Mouse (Mus musculus) midbrain, postnatal 0 days (tissue): ENCODE measurements around the gene Sfrp4. TPM values are rescaled to one million over a fixed set of nuclear protein-coding genes. Genes with fewer than 3 reads are reported as not detected.

ENCODE experiments used
- ATAC-seq: fragments of 200-750 bp; cut with Nextera tagmentation; 2 replicates; pipeline ENCODE4 v1.8.0; 2017; ENCODE audit warnings: moderate number of reproducible peaks, mild to moderate bottlenecking, moderate TSS enrichment, moderate library complexity; ENCODE audit not compliant: low FRiP score
- DNase-seq: peaks from one replicate; pipeline ENCODE4 v3.0.0-alpha.2; 2015; ENCODE audit warnings: low spot score
- H3K27ac ChIP-seq: fragments of 300-500 bp; sonication (generic); 2 replicates; pipeline ENCODE4 v1.5.1; 2014; ENCODE audit warnings: low read depth, mild to moderate bottlenecking, low read length, mixed read lengths
- H3K27me3 ChIP-seq: fragments of 300-500 bp; sonication (generic); 2 replicates; pipeline ENCODE4 v1.6.1; 2014; ENCODE audit warnings: low read length, control low read depth, mixed read lengths; ENCODE audit not compliant: insufficient read depth
- H3K36me3 ChIP-seq: fragments of 300-500 bp; sonication (generic); 2 replicates; pipeline ENCODE4 v1.6.1; 2014; ENCODE audit warnings: low read length, control low read depth, mixed read lengths; ENCODE audit not compliant: insufficient read depth
- H3K4me1 ChIP-seq: fragments of 300-500 bp; sonication (generic); 2 replicates; pipeline ENCODE4 v1.6.1; 2014; ENCODE audit warnings: mild to moderate bottlenecking, control low read depth, antibody characterized with exemption, low read length, mixed read lengths; ENCODE audit not compliant: insufficient read depth
- H3K4me2 ChIP-seq: fragments of 300-500 bp; sonication (generic); 2 replicates; pipeline ENCODE4 v1.6.1; 2014; ENCODE audit warnings: low read depth, mild to moderate bottlenecking, low read length, mixed read lengths; ENCODE audit not compliant: poor library complexity, severe bottlenecking
- H3K4me3 ChIP-seq: fragments of 300-500 bp; sonication (generic); 2 replicates; pipeline ENCODE4 v1.5.1; 2014; ENCODE audit warnings: low read depth, mild to moderate bottlenecking, low read length, moderate library complexity
- H3K9ac ChIP-seq: fragments of 300-500 bp; sonication (generic); replicated peaks from 2 replicates; pipeline ENCODE4 v1.6.1; 2014; ENCODE audit warnings: mild to moderate bottlenecking, low read length, moderate library complexity, mixed read lengths; ENCODE audit not compliant: poor library complexity, severe bottlenecking
- H3K9me3 ChIP-seq: fragments of 300-500 bp; sonication (generic); 2 replicates; pipeline ENCODE4 v1.6.1; 2016; ENCODE audit warnings: low read length, control low read depth
- CTCF ChIP-seq: IDR thresholded peaks from 2 replicates; pipeline ENCODE4 v1.5.1; 2016; ENCODE audit warnings: antibody characterized with exemption, mild to moderate bottlenecking
- polyA plus RNA-seq: library from polyadenylated mRNA; unstranded; fragments of >200 nt; fragmentation: Nextera tagmentation; extraction: Ambion mirVana; gene quantifications from 2 replicates; pipeline ENCODE4 v1.2.1, GENCODE M21; 2015
- total RNA-seq: library from RNA; depleted of rRNA; stranded (reverse); fragments of >200 nt; gene quantifications from 2 replicates; pipeline ENCODE4 v1.2.3, GENCODE M21; 2014; rRNA removed

Sfrp4 gene
- total and polyA plus RNA-seq, 2 experiments from 2014 or later = 1.6 to 2.7 TPM

DNA sequence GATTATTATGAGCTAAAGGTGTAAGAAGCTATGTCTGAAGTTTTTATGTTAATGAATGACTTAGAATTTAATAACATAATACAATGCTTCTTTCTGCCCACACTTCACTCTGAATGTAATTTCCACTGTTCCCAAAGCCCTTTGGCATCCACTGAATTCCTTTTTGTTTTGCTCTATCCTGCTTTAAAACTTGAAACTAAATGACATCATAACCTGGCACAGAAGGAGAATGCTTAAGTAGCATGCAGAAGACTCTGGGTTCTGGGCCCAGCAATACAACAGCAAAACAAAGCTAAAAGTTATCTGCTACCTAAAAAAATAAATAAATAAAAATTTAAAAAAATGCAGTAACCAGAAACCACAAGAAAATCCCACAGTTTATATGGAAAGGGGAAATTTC, 51.7 kb downstream of the Sfrp4 start:
- Histone ChIP-seq H3K9ac (no peak overlapping the region), H3K4me2 (no peak overlapping the region), H3K9me3 (no peaks in the 10 kb centered on the region), H3K27ac (no peak overlapping the region), H3K36me3 (no peaks in the 10 kb centered on the region), H3K4me3 (no peak overlapping the region), H3K27me3 (no peaks in the 10 kb centered on the region), H3K4me1 (no peaks in the 10 kb centered on the region)
- no peak for TF ChIP-seq CTCF
- DNase-seq = peak; percentile 10
- ATAC-seq = no peak

Other genes starting within 250 kb of the Sfrp4 start
- 71.6 and 95.1 TPM in 2 replicates for gene Stard3nl, start 227.3 kb upstream of the Sfrp4 start, total RNA-seq
- gene Stard3nl, start 227.3 kb upstream of the Sfrp4 start, polyA plus RNA-seq = 210 and 215 TPM in 2 replicates
- 29.1 and 31.6 TPM in 2 replicates for gene Epdr1, start 3.2 kb upstream of the Sfrp4 start, total RNA-seq
- gene Epdr1, start 3.2 kb upstream of the Sfrp4 start, polyA plus RNA-seq = 32.9 and 33.5 TPM in 2 replicates
- not detected in 2 replicates for gene Nme8, start 74.7 kb downstream of the Sfrp4 start, total RNA-seq
- 0.17 TPM in 1 of 2 replicates, not detected in the other for gene Nme8, start 74.7 kb downstream of the Sfrp4 start, polyA plus RNA-seq
- gene Gpr141, start 201.2 kb downstream of the Sfrp4 start, total RNA-seq = 0.99 and 5.3 TPM in 2 replicates
- 0.09 and 0.10 TPM in 2 replicates for gene Gpr141, start 201.2 kb downstream of the Sfrp4 start, polyA plus RNA-seq